Mouse (Mus musculus) brain, embryonic 14.5 days (tissue): ENCODE measurements around the gene Rpp25l. TPM values are rescaled to one million over a fixed set of nuclear protein-coding genes. Genes with fewer than 3 reads are reported as not detected.

Experiments used
- DNase-seq: peaks from one replicate; pipeline ENCODE4 v3.0.0-alpha.2; 2011; ENCODE audit warnings: low read depth
- CTCF ChIP-seq: fragments of 200-500 bp; IDR thresholded peaks from 2 replicates; pipeline ENCODE4 v1.5.1; 2012; ENCODE audit warnings: inconsistent platforms, mild to moderate bottlenecking, moderate library complexity, borderline replicate concordance; ENCODE audit not compliant: insufficient read depth, insufficient read length; ENCODE audit errors: extremely low read depth
- POLR2A ChIP-seq: fragments of 200-500 bp; IDR thresholded peaks from 2 replicates; pipeline ENCODE4 v1.6.1; 2012; ENCODE audit warnings: mild to moderate bottlenecking, inconsistent platforms, borderline replicate concordance; ENCODE audit not compliant: poor library complexity, insufficient read depth, insufficient read length, severe bottlenecking; ENCODE audit errors: extremely low read depth
- polyA plus RNA-seq: library from polyadenylated mRNA; depleted of rRNA; stranded (reverse); fragments of >200 nt; gene quantifications from 2 replicates; pipeline ENCODE4 v1.2.3, GENCODE M21; 2012; rRNA removed

The Rpp25l gene
- polyA plus RNA-seq, 1 experiment, result 53.9 TPM

DNA sequence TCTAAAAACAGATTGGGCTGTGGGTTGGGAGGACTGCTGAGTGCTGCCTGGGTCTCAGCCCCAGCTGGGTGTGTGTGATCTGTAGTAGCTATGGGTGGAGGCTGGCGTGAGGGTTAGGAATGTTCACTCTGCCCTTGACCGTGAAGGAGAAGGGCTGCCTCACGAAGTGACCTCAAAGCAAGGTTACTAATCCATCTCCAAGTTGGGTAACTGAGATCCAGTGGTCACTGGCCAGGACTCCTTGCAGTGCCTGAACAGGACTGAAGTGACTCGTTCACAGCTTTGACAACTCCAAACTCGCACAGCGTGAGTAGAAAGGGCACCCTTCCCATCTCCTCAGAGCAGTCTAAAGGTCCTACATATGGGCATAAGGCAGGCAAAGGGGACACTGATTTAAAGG, 34.5 kb downstream of the Rpp25l start:
- no peak for DNase-seq
- TF ChIP-seq CTCF (no peak), POLR2A (no peak)

DNA sequence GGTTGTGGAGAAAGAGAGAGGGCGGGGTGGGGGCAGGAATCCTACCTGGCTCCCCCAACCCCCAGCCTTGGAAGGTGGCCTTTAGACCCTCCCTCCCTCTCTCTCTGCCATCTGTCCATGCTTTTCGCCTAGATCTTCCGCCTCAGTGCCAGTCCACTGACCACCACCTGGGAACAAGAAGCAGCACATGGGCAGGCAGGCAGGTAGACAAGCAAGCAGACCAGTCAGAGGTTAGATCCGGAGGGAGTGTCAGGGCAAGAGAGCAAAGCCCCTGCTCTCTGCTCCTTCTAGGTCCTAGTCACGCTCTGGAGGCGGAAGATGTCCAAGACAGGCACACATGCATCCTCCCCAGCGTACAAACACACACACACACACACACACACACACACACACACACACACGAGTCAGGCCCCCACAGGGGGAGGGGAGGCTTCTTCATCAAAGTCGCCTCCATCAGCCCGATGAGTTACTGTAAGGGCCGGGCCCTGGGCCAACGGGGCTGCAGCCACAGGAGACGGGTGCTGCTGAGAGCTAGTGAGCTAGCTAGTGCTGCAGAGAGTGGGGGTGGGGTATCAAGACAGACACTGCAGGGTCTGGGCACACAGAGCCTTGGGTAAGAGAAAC, 36.2 kb downstream of the Rpp25l start:
- peak; percentile 93 for DNase-seq
- no peak for TF ChIP-seq POLR2A
- TF ChIP-seq CTCF, result no peak

DNA sequence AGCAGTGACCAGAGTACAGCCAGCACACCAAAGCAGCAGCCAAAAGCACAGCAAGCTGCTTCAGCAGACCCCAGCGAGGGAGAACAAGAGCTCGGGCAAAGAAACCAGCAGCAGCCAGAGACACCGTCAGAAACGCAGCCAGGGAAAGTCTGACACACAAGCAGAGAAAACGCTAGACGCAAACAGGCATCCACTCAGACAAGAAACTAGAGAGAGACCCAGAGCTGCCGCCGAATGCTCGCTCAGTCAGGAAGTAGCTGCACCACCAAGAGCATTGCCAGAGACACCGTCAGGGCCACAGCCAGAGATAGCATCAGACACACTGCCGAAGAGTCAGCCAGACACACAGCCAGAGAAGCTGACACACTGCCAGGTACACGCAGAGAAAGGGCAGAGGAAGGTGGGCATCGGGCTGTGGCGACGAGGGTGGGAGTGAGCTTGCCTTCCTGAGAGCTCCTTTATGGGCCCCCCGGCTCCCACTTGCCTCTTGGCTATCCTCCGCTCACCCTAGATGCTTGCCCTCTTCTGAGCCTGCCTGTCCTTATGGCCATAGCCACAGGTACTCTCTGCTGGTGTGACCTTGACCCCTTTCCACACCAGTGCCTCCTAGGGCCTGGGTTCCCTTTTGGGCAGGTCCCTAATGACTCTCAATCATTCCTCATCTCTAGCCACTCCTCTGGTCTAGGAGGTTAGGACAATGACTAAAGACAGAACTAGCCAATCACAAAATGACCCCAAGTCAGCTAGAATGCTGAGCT, 36.9 kb downstream of the Rpp25l start:
- DNase-seq, result peak; percentile 79
- TF ChIP-seq POLR2A, result no peak
- no peak for TF ChIP-seq CTCF

DNA sequence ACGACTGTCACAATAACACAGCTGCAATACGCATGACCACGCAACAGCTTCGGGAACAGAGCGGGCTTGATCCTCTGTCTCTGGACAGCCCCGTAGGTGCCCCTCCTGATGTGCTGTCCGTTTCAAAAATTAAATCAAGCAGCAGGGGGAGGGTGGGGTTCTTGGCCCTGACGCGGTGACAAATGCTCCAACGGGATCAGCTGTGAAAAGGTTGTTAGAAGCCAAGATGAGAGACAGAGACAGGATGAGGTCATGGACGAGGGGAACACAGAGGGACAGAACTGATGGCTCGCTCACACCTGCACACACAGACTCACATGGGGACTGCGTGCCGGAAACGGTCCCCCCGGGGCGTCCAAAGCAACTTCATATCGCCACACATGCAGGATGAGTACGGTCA, 40.1 kb downstream of the Rpp25l start:
- peak; percentile 55 for DNase-seq
- no peak for TF ChIP-seq CTCF
- TF ChIP-seq POLR2A, result no peak

DNA sequence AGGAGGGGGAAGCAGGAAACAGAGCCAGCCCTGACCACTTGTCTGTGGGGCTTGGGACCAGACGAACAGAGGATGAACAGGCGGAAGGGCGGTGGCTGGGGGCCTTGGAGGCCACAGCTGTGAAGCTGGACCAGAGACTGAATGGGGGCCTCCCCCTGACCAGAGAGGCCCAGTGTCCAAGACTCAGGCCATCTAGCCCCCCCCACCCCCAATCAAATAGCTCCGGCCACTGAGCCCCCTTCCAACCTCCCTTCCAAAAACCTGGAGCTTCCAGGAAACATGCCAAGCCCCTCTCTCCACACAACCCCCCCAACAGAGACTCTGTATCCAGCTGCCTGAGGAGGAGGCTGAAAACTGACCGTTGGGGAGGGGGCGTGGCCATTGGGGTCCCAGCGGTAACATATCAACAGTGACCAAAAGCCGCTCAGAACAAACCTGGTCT, 40.8 kb downstream of the Rpp25l start:
- TF ChIP-seq POLR2A, result no peak
- no peak for TF ChIP-seq CTCF
- DNase-seq, result peak; percentile 61

DNA sequence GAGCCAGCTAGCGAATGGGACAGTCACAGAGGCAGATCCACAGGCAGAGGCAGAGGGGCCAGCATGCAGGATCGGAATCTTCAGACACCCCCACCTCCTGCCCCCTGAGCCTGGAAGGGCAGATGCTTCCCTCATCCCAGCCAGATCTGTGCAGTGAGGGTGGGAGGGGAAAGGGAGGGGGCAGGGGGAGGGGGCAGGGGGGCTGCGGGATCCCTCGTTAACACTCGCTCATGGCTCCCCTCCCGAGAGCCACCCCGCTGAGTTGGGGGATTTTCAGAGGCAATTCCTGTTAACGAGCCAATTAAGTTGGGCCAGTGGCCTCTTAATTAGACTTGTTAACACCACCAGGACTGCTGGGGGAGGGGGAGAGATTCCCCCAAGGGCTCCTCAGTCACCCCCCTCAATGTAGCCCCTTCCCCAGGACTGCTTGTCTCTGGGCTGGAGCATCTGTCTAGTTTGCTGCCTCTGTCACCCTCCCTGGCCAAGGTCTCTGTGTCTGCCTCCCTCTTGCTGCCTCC, 41.3 kb downstream of the Rpp25l start:
- peak; percentile 95 for DNase-seq
- TF ChIP-seq POLR2A (no peak), CTCF (no peak)

DNA sequence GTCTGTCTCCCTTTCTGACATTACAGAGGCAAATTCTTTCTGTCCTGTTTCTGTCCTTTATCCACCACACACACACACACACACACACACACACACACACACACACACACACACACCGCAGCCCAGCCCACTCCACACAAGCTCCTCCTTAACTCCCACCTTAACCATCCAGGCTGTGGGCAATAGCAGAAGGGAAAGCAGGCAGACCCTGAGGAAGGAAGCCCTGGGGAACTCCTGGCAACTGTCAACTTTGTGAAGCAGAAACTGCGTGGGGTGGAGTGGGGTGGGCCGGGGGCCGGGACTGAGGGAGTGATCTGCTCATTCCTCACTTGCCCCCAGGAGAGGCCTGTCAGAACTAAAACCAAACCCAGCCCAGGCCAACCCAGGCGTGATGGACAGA, 41.8 kb downstream of the Rpp25l start:
- DNase-seq, result peak; percentile 52
- no peak for TF ChIP-seq CTCF
- TF ChIP-seq POLR2A, result no peak

DNA sequence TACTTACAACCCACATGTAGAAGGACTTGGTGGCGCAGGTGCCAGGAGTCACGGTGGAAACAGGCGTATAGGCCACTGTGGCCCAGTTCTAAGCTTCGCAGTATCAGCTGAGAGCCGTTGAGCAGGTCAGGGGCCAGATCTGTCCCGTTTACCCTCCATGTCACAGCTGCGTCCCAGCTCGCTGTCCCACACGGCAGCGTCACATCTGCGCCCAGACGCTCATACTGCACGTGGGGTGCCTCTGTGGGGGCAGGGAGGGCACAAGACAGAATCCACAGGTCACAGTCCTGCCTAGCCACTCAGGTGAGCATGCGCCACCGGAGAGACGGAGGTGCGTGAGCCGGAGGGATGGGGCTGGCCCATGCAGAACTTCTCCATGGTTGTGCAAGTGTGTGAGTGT, 42.5 kb downstream of the Rpp25l start:
- TF ChIP-seq POLR2A (no peak), CTCF (no peak)
- DNase-seq, result no peak

DNA sequence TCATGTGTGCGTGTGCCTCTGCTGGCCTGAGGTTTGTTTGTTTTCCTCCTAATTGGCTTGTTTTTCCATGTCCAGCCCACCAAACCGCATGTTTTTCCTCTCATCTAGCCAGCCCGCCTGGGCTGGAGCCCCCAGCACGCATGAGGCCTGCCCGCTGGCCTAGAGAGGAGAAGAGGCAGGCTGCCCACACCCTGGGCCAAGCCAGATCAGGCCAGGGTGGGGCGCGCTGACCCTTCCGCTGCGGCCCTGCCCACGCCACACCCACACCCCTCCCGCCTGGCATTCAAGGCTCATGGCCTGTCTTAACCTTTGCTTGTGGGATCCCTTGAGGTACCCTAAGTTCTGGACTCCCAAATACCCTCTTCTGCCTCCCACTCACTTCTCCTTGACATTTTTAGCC, 46.7 kb downstream of the Rpp25l start:
- DNase-seq, result no peak
- no peak for TF ChIP-seq POLR2A
- no peak for TF ChIP-seq CTCF

DNA sequence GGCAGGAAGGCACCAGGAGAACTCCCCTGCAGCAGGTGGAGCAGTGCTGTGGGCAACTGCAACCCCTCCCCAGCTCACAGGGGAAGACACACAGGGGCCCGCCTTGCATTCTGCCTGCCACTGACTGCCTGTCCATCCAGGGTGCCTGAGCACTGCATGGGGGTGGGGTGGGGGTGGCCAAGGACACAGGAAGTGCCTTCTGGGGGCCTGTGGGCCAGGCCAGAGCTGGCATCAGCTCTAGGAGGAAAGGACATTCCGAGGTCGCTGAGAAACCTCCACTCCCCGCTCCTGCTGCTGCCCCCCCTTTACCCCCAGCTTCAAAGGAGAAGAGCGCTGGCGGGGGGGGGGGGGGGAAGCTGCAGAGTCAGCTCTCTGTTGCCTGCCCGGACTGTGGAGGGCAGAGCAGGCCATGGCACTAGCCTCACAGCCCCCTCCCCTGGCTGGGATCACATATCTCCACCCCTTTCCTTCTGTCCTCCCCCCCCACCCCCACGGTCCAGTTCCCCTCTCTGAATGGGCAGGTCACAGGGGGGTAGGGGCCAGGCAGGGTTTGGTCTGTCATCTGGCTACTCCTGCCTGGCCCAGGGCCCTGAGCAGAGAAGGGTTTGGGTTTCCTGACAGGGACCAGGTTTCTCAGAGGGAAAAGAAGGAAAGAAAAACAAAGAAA, 48.2 kb downstream of the Rpp25l start:
- no peak for DNase-seq
- TF ChIP-seq POLR2A (no peak), CTCF (no peak)

DNA sequence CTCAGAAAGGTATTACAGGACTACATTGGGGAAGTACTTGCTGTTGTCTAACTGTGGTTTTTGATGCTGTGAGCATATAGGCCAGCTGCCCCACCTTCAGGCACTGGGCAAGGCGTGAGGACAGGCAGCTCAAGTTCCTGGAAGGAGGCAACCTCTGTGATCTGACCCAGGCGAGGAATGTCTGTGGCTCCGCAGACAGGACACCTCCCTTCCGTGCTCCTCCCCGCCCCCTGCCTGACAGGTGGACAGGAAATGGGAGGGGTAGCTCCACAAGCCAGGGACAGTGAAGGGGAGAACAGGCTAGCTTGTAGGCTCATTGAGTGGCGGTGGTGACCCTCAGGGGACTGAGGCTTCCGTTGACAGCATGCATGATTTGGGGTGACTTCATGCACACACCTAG, 48.8 kb downstream of the Rpp25l start:
- DNase-seq, result no peak
- TF ChIP-seq POLR2A (no peak), CTCF (no peak)

DNA sequence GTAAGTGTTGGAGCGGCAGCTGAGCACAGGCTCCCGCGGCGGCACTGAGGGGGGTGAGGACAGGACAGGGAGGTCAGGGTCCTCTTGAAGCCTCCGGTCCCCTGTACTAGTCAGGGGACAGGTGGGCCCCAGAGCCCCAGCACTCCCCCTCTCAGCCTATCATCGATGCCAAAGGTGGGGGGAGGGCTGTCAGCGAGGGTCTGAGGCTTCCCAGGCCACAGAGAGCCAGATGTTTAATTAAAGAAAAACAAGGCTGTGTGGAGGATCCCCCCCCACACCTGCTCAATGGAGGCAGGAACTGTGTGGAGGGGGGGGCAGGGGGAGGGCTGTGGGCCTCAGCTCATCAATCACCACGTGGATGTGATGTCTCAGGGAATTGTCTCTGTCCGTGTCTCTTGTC, 49.7 kb downstream of the Rpp25l start:
- no peak for DNase-seq
- no peak for TF ChIP-seq POLR2A
- TF ChIP-seq CTCF, result no peak

DNA sequence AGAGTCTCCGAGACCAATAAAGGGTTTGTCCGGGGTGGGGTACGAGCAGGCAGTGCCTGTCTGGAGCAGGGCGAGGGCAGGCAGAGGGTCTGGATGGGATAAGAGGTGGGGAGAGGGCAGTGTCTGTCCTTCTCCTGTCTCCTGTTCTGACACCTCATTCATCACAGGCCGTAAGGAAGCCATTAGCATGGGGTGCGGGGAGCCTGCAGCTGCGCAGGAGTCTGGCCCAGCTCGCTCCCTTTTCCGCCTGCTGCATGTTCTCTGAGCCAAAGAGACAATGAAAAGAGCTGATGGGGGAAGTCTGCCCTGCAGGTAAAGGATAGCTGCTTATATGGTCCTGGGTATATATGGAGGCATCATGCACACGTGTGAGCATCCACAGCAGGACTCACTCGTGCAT, 50.6 kb downstream of the Rpp25l start:
- TF ChIP-seq CTCF (no peak), POLR2A (no peak)
- no peak for DNase-seq

Other genes starting within 250 kb of the Rpp25l start
- gene Kif24, start 248.6 kb downstream of the Rpp25l start, polyA plus RNA-seq, result 4.2 TPM in 2 replicates
- 37.8 and 41.5 TPM in 2 replicates for gene Nudt2, start 248.4 kb downstream of the Rpp25l start, polyA plus RNA-seq
- 4.0 and 8.3 TPM in 2 replicates for gene AI464131, start 210.5 kb downstream of the Rpp25l start, polyA plus RNA-seq
- 8.3 and 10.3 TPM in 2 replicates for gene 1110017D15Rik, start 196.2 kb downstream of the Rpp25l start, polyA plus RNA-seq
- gene Fam219a, start 144.0 kb downstream of the Rpp25l start, polyA plus RNA-seq, result 78.6 and 97.8 TPM in 2 replicates
- 2.3 and 2.8 TPM in 2 replicates for gene Dnaic1, start 143.8 kb downstream of the Rpp25l start, polyA plus RNA-seq
- 124 and 147 TPM in 2 replicates for gene Enho, start 73.2 kb downstream of the Rpp25l start, polyA plus RNA-seq
- 62.2 and 109 TPM in 2 replicates for gene Cntfr, start 16.4 kb downstream of the Rpp25l start, polyA plus RNA-seq
- 31.3 and 32.5 TPM in 2 replicates for gene Il11ra1, start 13.5 kb downstream of the Rpp25l start, polyA plus RNA-seq
- gene Dctn3, start 9.6 kb upstream of the Rpp25l start, polyA plus RNA-seq, result 157 and 186 TPM in 2 replicates
- 0.40 and 0.57 TPM in 2 replicates for gene Arid3c, start 17.6 kb upstream of the Rpp25l start, polyA plus RNA-seq
- 75.4 and 84.6 TPM in 2 replicates for gene Galt, start 41.7 kb upstream of the Rpp25l start, polyA plus RNA-seq
- gene Sigmar1, start 42.6 kb upstream of the Rpp25l start, polyA plus RNA-seq, result 55.7 and 60.0 TPM in 2 replicates
- gene Ccl27a, start 60.7 kb upstream of the Rpp25l start, polyA plus RNA-seq, result 314 and 480 TPM in 2 replicates
- gene Gm21541, start 190.1 kb upstream of the Rpp25l start, polyA plus RNA-seq, result not detected in 2 replicates
- gene Gm20878, start 228.0 kb upstream of the Rpp25l start, polyA plus RNA-seq, result 8.5 and 12.9 TPM in 2 replicates